Mouse (Mus musculus) cortical plate, adult 2 months (tissue): Measurements from ENCODE around the gene Ugt1a2. TPM values are rescaled to one million over a fixed set of nuclear protein-coding genes. Genes with fewer than 3 reads are reported as not detected.

Experiments
- H3K27ac ChIP-seq: fragments of 200-500 bp; 2 replicates; pipeline ENCODE4 v1.5.1; 2012; ENCODE audit warnings: low read length, control low read depth, inconsistent platforms; ENCODE audit not compliant: insufficient read depth
- H3K4me1 ChIP-seq: fragments of 200-500 bp; 2 replicates; pipeline ENCODE4 v1.6.1; 2011; ENCODE audit warnings: low read length; ENCODE audit not compliant: control insufficient read depth, insufficient read depth
- H3K4me3 ChIP-seq: fragments of 200-500 bp; 2 replicates; pipeline ENCODE4 v1.5.1; 2011; ENCODE audit warnings: mild to moderate bottlenecking, low read length, control low read depth; ENCODE audit not compliant: insufficient read depth
- CTCF ChIP-seq: fragments of 200-500 bp; IDR thresholded peaks from 2 replicates; pipeline ENCODE4 v1.5.1; 2011; ENCODE audit warnings: mild to moderate bottlenecking, control low read depth, low read length; ENCODE audit not compliant: insufficient read depth; ENCODE audit errors: extremely low read depth
- POLR2A ChIP-seq: fragments of 200-500 bp; IDR thresholded peaks from 2 replicates; pipeline ENCODE4 v1.6.1; 2011; ENCODE audit warnings: mild to moderate bottlenecking, low read length, control low read depth; ENCODE audit not compliant: insufficient read depth; ENCODE audit errors: extremely low read depth
- polyA plus RNA-seq: library from polyadenylated mRNA; depleted of rRNA; stranded (reverse); fragments of >200 nt; gene quantifications from 2 replicates; pipeline ENCODE4 v1.2.3, GENCODE M21; 2012

Gene Ugt1a2
- polyA plus RNA-seq, 1 experiment, result not detected

DNA sequence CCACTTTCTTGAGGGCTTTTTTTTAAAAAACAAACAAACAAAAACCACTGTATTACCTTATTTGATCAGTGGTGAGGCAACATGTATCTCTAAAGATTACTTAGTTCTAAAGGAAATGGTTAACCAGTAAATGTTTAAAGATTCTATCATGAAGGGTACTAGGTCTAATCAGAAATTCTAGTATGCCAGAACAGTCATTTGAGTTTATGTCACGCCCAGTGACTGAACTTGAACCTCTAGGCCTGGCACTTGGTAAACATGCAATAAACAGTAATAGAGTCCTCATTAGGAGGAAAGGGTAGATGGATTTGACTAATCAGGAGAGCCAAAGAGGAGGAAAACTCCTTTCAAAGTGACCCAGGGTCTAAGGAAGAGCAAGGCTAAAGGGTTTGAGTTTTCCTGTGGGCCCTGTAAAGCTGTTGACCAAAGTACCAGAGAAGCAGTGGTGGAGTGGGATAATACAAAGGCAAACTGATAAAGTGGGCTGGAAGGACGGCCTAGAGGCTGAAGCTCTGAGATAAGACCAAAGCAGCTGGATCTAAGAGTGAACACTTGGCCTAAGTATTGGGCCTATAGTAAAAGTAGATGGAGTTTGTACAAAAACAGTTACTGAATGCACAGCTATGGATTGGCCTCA, 6.6 kb downstream of the Ugt1a2 start:
- TF ChIP-seq CTCF, result no peak
- TF ChIP-seq POLR2A, result no peak
- no peak overlapping the region for H3K27ac ChIP-seq

GRCm38 (mm10) chr1:88211812-88212211, 11.4 kb downstream of the Ugt1a2 start, which contains the start of gene Ugt1a1:
Gene Ugt1a1 (plus strand): TSS chr1:88211959.
- Histone ChIP-seq H3K4me1 (no peaks in the 10 kb centered on the region), H3K4me3 (no peak within 1 kb of the TSS), H3K27ac (no peak within 1 kb of the TSS)
- TF ChIP-seq CTCF, result no peak
- no peak for TF ChIP-seq POLR2A

More for the DNA sequence above, 6.6 kb downstream of the Ugt1a2 start:
- H3K4me1 ChIP-seq, result no peaks in the 10 kb centered on the region
- H3K4me3 ChIP-seq, result no peak overlapping the region

DNA sequence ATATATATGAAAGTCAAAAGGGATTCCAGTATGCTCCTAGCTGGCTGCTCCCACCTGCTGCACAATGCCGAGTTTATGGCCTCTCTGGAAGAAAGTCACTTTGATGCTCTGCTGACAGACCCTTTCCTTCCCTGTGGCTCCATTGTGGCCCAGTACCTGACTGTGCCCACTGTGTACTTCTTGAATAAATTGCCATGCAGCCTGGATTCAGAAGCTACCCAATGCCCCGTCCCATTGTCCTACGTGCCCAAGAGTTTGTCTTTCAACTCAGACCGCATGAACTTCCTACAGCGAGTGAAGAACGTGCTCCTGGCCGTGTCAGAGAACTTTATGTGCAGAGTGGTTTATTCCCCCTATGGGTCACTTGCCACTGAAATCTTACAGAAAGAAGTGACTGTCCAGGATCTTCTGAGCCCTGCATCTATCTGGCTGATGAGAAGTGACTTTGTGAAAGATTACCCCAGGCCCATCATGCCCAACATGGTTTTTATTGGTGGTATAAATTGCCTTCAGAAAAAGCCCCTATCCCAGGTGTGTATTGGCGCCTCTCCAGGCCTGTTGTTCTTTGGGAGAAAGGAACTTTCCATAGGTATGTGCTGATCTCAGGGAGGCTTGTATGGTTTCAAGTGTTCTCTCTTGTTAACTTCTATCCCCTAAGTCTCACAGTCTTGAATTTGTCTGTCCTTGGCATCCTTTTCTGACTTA, 12.1 kb downstream of the Ugt1a2 start:
- no peak for TF ChIP-seq POLR2A
- no peak for TF ChIP-seq CTCF
- H3K4me1 ChIP-seq, result no peaks in the 10 kb centered on the region
- H3K4me3 ChIP-seq, result no peak overlapping the region
- H3K27ac ChIP-seq, result no peak overlapping the region

DNA sequence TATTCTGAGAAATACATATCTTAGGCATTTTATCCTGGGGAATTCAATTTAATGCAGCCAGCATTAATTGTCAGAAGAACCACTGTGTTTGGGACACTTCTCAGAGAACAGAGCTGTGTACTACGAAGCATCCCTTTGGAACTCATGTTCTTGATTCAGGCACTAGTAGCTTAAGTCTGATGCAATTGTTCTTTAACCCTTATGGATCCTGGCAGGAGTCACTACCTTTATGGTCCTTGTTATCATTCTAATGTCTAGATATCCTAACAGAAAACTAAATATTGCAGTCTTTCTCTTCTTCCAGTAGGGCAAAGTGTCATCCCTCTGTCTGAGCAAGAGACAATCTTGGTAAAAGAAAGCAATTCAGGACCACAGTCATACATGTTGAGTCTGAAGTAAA, 12.7 kb downstream of the Ugt1a2 start:
- TF ChIP-seq POLR2A (no peak), CTCF (no peak)
- Histone ChIP-seq H3K27ac (no peak overlapping the region), H3K4me1 (no peaks in the 10 kb centered on the region), H3K4me3 (no peak overlapping the region)

DNA sequence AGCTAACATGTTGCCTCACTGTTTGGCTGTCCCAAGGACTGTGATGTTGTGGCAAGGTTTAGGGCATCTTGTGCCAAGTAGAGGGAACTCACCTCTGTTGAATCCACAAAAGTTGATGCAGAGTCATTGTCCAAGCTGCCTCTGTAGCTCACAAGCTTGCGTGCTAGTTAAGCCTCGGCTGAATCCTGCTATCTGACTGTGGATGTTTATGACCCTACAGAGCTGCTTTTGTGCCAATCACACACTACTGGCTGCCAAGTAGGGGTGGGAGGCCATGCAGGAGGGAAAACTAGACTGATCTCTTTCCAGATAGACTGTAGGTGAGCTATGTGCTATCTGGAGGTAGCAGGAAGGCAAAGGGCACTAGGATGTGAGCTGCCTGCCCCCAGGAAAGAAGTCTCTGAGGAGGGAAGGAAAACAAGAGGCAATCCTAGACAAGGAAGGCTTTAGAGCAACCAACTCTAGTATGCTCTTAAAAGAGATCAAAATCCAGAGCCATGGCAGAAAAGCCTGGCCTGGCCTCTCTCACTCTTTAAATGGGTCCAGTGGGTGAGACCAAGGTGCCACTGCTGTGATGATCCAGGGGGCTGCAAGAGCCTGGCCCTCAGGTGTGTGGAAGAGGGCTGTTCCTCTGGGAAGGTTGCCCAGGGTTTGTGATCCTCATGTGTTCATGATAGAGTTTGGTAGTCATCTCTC, 13.5 kb downstream of the Ugt1a2 start:
- no peaks in the 10 kb centered on the region for H3K4me1 ChIP-seq
- H3K4me3 ChIP-seq, result no peak overlapping the region
- TF ChIP-seq POLR2A (no peak), CTCF (no peak)

GRCm38 (mm10) chr1:88214462-88214952, 14.1 kb downstream of the Ugt1a2 start:
- no peaks in the 10 kb centered on the region for H3K4me1 ChIP-seq
- no peak for TF ChIP-seq CTCF
- no peak for TF ChIP-seq POLR2A
- H3K27ac ChIP-seq, result no peak overlapping the region
- no peak overlapping the region for H3K4me3 ChIP-seq

More for the DNA sequence above, 13.5 kb downstream of the Ugt1a2 start:
- no peak overlapping the region for H3K27ac ChIP-seq

- Histone ChIP-seq H3K4me1 (no peaks in the 10 kb centered on the region), H3K27ac (no peak overlapping the region), H3K4me3 (no peak overlapping the region)
- no peak for TF ChIP-seq POLR2A
- TF ChIP-seq CTCF, result no peak
Observed at GRCm38 (mm10) chr1:88215466-88216380, 15.3 kb downstream of the Ugt1a2 start.

- no peaks in the 10 kb centered on the region for H3K4me1 ChIP-seq
- no peak overlapping the region for H3K4me3 ChIP-seq
- TF ChIP-seq CTCF, result no peak
- H3K27ac ChIP-seq, result no peak overlapping the region
Observed at GRCm38 (mm10) chr1:88216551-88216950, 16.1 kb downstream of the Ugt1a2 start.

GRCm38 (mm10) chr1:88217144-88217543, 16.7 kb downstream of the Ugt1a2 start:
- TF ChIP-seq POLR2A, result no peak
- no peak overlapping the region for H3K4me3 ChIP-seq
- H3K27ac ChIP-seq, result no peak overlapping the region
- no peaks in the 10 kb centered on the region for H3K4me1 ChIP-seq
